Mouse (Mus musculus) liver, adult 2 months (tissue): ENCODE data around the gene Pdik1l.
"Not testable (repeated sequence)": the region's sequence is repeated elsewhere in the genome, so short reads cannot be mapped to it uniquely, and the experiment has no call there.

ENCODE experiments used
- CTCF ChIP-seq: fragments of 200-500 bp; IDR thresholded peaks from 2 replicates; pipeline ENCODE4 v1.5.1; 2011; ENCODE audit warnings: low read depth, low read length, control low read depth
- POLR2A ChIP-seq: fragments of 200-500 bp; IDR thresholded peaks from 2 replicates; pipeline ENCODE4 v1.6.1; 2011; ENCODE audit warnings: low read length, control low read depth; ENCODE audit not compliant: insufficient read depth; ENCODE audit errors: extremely low read depth

DNA sequence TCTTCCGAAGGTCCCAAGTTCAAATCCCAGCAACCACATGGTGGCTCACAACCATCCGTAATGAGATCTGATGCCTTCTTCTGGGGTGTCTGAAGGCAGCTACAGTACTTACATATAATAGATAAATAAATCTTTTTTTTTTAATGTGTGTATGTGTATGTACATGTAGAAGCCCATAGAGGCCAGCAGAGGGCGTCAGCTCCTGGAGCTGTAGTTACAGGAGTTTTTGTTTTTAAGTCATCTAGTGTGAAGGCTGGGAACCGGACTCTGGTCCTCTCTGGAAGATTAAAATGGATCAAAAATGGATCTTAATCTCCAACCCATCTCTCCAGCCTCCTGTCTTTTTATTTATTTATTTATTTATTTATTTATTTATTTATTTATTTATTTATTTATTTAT is 8.4 kb upstream of the Pdik1l start:
- not testable (repeated sequence) for TF ChIP-seq POLR2A, CTCF
